Mouse (Mus musculus): ENCODE measurements around the gene Il11ra1.
"Not testable (repeated sequence)": the region's sequence is repeated elsewhere in the genome, so short reads cannot be mapped to it uniquely, and the experiment has no call there.

The Il11ra1 gene

DNA sequence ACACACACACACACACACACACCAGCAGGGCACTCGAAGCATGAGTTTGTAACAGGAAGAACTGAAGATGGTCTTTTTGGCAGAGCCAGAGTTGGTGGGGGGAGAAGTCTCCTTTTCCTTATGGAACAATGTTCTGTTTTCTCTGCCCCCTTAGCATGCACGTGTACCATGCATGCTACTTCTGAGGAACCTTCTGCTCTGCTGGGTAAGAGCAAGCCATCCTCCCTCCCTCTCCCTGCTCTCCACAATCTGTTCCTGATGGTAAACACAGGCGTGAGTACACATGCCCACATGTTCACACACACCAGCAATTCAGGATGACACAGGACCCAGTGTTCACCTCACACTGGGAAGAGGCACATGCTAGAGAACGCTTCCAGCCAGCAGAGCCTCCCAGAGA lies 18.6 kb upstream of the Il11ra1 start:
- no peak for DNase-seq (ENCODE audit: low spot score)

DNA sequence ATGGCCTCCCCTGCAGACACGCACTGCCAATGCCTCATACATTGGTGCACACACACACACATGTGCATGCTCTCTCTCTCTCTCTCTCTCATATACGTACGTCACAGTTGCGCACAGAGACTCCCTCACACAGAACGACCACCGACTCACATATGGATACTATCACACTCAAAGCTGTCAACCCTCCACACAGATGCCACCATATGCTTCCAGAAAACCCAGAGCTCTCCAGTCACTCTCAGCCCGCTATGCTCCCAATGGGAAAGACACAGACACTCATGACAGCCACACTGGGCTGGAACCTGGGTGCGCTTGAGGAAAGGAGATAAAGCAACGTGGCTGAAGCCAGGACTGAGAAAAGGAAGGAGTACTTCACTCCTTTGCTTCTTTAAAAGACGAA lies 17.8 kb upstream of the Il11ra1 start:
- no peak for DNase-seq (ENCODE audit: low spot score)

DNA sequence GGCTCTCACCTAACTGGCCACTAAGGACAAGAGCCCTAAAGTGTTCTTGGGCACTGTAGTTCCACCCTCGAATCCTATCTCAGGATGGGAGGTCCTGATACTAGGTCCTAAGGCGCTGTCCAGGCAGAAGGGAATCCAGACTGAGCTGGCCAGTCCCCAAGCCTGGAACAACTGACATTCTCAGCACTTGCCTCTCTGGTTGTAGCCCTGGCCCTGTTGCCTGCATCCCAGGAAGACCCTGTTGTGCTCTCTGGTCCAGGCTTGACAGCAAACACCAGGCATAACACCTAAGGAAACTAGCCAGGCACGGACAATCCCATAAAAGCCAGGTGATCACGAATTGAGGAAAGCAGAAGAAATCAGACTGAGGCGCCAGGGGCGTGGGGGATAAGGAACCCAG lies 17.0 kb upstream of the Il11ra1 start:
- DNase-seq (ENCODE audit: low spot score), result no peak

DNA sequence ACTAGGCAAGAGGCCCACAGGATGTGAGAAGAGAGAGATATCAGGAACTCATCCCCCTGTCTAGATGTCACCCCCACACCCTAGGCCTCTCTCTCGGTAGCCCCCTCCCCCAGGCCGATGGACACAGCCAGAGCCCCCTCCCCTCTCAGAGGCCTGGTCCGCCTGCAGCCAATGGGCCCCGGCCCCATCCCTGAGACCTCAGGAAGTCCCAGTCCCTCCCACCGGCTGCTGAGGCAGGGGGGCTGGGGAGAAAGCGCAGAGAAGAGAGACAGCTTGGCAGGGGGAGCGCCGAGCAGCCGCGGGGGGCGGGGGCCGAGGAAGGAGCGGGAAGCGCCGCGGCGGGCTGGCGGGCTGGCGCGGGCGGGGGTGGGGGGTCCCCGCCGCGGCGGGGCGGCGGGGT lies 16.5 kb upstream of the Il11ra1 start:
- not testable (repeated sequence) for DNase-seq (ENCODE audit: low spot score)

DNA sequence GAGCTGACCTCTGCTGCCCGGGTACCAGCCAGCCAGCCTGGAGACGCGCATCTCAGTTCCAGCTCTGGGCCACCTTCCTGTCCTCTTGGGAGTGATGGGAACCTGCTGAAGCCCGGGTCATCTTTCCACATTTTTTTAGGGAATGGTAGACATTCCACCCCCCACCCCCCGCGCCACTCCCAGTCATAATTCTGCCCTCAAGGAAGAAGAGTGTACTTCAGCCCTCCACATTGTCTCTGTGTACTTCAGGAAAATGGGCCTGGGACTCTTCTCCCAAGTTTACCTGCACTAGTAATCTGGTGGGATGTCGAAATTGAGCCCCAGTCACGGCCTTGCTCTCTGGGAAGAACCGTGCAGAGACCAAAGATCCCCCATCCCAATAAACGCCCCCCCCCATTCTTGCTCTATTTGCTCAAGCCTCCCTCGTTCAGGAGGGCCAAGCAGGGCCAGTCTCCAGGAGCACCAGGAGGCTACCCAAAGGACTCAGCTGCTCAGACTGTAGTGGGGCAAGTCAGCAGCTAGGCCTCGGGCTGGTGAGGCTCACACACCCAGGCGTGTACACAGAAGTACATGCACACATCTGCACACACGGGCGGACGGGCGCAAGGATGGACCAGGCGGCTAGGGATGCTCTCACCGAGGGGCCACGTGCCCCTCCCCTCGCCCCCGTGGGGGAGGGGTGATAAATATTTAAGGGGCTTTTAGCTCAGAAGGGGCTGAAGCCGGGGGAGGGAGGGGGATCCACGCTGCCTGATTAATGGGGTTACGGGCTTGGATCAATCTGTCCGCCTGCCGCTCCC lies 15.5 kb upstream of the Il11ra1 start:
- not testable (repeated sequence) for DNase-seq (ENCODE audit: low spot score)

DNA sequence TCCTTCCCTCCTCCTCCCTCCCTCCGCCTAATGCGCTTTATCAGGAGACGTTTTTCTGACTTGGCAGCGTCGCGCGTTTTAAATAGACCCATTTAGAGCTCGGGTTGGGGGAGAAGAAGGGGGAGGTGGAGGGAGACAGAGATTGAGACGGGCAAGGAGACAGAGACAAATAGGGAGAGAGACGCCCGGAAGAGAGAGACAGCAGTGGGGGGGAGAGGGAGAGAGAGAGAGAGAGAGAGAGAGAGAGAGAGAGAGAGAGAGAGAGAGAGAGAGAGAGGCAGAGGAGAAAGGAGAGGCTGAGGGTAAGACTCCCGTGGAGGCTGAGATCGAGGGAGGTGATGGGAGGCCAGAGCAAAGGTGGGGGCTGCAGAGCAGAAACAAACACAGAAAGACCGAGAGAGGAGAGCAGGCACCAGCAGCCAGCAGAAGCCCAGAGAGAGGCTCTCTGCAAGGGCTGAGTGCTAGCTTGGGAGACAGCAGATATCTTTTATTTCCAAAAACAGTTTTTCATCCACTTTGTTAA lies 14.8 kb upstream of the Il11ra1 start:
- not testable (repeated sequence) for DNase-seq (ENCODE audit: low spot score)

DNA sequence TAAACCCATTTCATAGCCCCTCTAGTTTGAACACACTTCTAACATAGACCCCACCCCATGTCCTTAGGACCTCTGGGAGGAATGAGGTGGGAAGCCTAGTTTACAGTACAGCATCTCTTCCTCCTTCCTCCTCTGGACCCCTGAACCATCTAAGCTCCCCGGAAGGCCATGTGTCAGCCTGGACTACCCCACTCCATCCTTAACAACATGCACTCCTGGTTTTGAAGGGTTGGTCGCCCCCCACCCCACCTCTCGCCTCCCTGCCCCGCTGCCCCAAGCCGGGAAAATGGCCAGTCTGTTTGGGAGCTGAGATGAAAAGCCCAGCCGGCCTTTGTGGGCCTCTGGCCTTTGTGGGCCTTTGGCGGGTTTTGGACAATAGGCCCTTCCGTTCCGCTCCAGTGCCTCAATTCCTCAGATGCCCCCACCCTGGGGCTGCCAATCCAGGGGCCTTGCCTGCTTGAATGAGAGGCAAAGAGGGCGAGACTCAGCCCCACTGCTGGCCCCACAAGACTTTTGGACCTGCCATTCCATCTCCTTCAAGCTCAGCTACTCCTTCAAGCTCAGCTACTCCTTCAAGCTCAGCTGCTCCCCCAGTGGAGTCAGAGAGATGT lies 13.8 kb upstream of the Il11ra1 start:
- not testable (repeated sequence) for DNase-seq (ENCODE audit: low spot score)

DNA sequence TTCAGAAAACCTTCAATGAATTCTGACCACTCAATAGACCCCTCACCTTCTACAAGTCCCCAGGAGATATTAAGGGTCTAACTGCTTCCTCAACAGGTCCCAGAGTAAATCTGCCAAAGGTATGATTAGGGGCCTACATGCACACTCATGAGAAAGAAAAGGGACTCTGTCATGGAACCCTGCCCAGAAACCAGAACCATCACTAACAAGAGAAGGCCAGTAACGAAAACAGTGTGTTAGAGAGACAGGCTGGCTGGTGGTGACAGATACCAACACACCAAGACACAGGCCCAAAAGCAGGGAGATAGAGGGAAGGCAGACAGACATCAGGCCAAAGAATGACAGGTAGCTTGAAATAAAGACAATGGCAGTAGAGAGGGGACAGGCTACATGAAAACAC lies 11.2 kb upstream of the Il11ra1 start:
- not testable (repeated sequence) for DNase-seq (ENCODE audit: low spot score)

DNA sequence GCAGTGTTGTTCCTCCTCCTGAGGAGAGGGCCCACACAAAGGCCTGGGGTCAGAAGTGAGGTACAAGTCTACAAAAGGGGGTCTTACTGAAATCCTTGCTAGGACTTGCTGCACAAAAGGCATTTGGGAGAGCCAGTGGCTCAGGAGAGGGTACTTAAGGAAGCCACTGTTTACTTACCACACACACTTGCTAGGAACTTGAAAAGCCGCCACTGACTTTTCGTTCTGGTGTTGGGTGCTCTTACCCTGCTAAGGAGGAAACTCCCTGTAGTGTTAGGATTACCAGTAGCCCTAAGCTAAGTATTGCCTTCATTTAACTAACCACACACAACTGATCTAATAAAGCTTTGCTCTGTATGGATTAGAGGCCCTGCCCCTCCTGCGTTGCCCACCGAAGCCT lies 9.8 kb upstream of the Il11ra1 start:
- not testable (repeated sequence) for DNase-seq (ENCODE audit: low spot score)

DNA sequence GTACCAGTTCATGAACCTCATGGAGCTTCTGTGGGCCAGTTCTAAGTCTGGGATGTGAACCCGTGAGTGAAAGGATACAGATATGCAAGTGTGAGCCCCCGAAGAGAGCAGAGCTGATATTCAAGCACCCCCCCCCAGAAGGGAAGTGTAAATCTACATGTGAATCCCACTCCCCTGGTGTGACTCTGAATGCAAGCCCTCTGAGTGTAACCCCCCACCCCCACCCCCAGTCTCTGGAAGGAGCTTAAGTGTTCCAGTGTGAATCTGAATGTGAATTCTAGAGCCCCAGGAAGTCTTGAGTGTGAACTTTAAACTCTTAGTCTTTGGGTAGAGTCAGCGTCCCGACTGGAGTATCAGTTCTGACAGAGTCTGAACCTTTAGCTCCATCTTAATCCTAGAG lies 6.3 kb upstream of the Il11ra1 start:
- DNase-seq (ENCODE audit: low spot score), result not testable (repeated sequence)

DNA sequence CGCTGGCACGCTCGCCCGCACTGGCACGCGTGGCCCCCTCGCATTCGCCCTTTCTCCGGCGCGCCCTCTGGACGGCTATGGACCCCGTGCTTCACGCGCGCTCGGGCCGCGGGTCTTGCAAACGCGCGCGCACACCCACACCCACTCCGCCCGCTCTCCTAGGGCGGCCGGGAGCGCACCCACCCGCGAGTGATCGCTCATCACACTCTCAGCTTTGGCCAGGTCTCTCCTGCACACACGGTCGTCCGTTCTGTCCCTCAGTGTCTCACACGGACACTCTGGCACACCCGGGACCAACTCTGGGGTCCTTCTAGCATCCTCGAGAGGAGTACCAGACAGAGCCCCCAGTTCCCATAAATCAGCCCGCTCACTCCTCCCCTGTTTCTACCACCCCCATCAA lies 4.0 kb upstream of the Il11ra1 start:
- DNase-seq (ENCODE audit: low spot score), result not testable (repeated sequence)

DNA sequence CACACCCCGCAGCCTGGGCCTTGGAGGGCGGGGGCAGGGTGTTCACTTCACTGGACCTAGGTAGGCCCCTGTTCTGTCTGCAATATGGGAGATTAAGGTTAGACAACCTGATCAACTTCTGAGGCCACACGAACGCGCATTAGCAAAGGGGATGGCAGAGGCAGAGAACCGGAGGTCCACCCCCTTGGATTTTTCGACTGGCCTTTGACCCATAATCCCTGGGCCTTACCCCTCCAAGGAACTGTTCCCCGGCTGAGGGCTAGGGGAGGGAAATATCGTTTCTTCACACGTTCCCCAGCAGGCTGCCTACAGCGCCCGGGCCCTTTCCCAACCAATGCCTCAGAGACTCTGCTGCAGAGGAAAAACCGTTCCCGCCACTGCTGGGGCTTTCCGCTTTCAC lies 3.3 kb upstream of the Il11ra1 start:
- DNase-seq (ENCODE audit: low spot score), result not testable (repeated sequence)

DNA sequence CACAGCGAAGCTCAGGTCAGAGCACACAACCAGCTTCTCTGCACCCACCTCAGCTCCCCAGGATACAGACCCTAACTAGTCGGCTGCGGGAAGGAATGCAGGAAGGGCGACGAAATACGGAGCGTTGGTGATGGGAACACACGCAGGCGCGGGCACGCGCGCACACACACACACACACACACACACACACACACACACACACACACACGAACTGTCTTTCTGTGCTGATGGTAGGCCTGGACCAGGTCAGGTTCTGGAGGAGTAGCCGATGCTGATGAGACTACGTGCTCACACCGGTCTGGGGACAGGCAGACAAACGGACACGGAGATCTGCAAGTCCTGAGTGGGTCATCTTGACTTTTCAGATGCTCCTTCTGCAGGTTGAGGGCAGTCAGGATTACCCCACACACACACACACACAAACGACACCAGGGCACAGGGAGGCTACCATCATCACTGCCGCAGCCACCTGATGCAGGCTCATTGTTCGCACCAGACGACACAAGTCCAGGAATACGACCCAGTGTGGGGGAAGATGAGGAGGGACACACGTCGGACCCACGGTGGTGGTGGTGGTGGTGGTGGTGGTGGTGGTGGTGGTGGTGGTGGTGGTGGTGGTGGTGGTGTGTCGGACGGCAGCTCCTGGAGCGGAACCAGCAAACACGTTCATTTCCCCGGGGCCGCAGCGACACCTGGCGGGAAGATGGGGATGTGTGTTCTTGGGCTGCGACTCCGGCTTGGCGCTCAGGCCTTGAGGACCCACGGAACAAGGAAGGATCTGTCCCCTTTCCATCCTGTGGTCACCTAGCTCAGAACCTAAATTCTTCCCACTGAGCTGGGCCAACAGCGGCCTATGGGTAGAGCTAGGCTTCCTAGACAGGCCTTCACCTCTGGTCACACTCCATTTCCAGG lies 2.6 kb upstream of the Il11ra1 start, which contains the start of gene Cntfr:
Gene Cntfr (minus strand): TSS at position 160 of the 912 bp plus-strand sequence.
- DNase-seq (ENCODE audit: low spot score), result peak; percentile 86

DNA sequence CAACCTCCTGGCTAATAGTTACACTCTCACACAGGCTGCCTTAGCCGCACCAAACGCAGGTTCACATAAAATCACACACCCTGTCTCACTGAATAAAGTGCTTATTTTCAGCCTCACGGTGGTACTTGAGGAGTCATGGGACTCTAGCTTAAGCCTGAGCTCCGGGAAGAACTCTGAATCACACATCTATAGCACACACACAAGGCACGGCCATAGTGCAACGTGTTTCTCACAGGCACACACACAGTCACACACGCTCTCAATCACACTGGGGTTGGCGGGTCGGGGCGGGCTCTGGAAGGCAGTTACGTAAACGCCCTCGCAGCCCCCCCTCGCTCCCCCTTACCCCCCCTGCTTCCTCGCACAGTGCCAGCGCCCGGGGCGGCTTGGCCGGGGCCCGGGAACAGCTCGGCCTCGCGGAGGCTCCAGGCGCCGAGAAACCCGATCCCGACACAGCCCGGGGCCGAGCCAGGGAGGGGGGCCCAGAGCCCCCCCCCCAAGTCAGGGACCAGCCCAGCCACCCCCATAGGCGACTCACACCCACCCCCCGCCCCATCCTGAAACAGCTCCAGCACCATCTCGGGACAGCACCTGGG lies 1.3 kb upstream of the Il11ra1 start:
- not testable (repeated sequence) for DNase-seq (ENCODE audit: low spot score)

DNA sequence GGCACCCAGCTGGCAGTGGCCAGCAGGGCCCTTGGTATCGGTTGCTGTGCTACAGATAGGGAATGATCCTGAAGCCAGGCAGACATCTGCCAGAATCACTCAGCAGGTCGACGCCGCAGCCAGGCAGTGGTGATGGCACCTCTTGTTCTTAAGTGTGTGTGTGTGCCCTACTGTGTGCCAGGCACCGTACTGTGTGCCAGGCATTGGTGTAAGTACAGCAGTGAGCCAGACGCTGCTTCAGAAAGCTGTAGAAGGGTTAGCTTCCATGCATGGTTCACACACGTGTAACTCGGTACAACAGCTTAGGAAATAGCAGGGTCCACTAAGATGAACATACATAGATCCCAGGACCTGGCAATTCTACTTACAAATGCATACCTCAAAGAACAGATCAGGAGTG lies 435 bp downstream of the Il11ra1 start:
- DNase-seq (ENCODE audit: low spot score), result not testable (repeated sequence)

DNA sequence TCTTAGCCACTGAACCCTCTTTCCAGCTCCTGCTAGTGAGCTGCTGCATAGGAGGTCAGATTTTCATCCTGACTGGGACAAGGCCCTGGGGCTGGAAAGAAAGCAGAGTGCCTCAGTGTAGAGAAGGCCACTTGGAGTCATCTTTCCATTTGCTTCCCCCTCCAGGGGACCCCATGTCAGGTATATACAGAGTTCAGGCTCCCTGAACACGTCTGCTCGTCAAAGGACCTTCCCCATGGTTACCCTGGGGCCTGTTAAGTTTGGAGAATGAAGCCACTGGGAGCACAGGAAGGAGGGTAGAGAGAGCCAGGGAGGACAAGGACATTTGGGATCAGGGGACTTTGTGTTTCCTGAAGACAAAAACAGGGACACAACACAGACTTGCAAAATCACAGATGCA lies 2.4 kb downstream of the Il11ra1 start:
- DNase-seq (ENCODE audit: low spot score), result not testable (repeated sequence)

DNA sequence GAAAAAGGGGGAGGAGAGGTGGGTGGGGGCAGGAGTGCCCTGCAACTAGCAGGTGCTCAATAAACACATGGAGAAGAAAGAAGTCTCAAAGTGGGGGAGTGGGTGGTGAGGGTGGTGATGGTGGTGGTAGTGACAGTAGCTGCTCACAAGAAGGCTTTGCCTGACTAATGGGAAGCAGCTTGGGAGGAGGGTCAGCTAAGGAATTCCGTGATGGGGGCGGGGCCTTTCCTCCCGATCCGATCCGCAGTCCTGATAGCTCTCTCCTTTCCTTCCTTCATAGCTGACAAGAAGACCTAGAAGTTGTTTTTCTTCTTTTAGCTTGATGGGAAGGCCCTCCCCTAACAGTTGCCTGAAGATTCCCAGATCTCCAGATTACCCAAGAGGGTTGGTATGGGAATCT lies 4.9 kb downstream of the Il11ra1 start:
- DNase-seq (ENCODE audit: low spot score), result no peak

DNA sequence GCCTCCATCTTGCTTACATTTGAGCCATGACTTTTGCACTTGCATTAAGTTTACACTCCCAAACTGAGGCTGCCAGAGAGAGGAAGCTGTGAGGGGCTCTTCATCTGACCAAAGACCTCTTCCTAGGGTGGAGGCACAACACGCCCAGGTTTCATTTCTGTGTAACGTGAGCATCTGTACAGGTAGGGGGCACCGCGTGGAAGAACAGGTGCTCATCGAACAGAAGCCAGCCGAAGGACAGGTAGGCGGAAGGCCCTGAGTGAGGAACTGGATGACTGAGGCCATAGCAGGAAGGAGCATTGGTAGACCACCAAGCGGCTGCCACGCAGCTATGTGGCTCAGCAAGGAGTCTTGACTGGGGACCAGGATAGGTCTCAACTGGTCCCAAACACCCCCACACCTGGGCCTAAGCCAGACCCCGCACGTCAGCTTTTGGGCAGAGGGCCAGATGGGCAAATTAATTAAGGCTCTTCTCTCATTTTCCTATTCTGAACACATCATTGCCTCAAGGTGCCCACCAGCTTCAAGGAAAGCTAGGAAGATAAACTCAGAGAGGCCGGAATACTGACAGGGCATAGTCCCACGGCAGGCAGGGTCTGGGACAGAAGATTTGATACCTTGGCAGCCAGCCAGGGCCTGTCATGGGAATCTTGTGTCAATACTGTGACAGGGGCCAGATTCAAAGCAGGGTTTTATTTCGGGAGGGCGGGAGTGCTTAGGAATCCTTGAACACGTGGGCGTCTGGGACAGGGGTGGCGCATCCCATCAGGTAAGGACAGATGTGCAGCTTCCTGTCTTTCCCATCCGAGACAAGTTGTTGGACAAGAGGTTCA lies 6.3 kb downstream of the Il11ra1 start:
- DNase-seq (ENCODE audit: low spot score), result no peak

DNA sequence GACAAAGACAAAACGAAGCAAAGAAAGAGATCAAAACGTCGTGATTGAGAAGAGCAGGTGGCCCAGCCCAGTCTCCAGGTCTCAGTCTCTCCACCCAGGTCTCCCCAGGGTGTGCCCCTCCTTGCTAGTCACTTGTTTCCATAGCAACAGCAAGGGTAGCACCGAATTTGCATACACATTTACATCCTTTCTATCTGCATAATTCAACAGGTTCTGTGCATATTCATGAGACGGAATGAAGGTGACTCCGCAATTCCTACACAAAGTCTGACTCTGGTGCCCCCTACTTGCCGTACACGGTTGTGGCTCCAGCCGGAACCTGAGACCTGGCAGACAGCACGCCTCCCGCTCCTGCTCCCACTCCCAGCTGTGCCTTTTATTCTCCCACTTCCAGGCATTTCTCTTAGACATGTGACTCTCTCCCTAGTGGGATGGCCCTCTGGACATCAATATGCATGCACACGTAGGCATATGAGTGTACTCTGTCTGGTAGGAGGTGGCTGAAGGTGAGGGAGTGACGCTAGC lies 7.3 kb downstream of the Il11ra1 start:
- peak; percentile 74 for DNase-seq (ENCODE audit: low spot score)

DNA sequence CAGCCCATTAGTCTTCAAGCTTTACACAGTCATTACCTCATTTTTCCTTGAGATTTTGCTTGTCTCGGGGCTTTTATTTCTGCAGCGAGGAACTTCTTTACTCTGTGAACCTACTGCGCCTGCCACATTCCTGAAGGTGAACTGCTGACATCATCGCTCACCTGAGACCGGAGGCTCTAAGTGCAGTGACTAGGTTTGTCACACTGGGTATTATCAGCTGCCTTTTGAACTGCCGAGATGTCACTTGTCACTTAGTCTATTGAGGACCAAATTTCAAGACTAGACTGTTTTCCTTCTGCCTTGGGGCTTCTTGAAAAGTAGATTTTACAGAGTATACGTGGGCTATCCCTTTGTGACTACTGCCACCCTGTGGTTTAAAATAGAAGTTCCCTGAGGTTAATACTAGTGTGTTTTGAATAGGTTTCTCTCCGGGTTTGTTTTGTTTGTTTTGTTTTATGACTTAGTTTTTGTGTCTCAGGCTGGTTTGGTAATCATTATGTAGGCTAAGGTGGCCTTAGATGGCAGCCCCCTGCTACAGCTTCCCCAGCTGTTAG lies 8.5 kb downstream of the Il11ra1 start:
- DNase-seq (ENCODE audit: low spot score), result peak; percentile 75
